Mouse (Mus musculus) ovary, postnatal 36 days (tissue): Measurements from ENCODE around the gene Prl8a2.

Experiments
- DNase-seq: peaks from one replicate; pipeline ENCODE4 v3.0.0; 2022; ENCODE audit warnings: low spot score, mixed read lengths

The Prl8a2 gene

GRCm38 (mm10) chr13:27345373-27345772, at the start of gene Prl8a2:
TSS of gene Prl8a2 (plus strand) at chr13:27345673.
- no peak for DNase-seq

GRCm38 (mm10) chr13:27312334-27313225, 32.9 kb upstream of the Prl8a2 start, which contains the start of gene Prl6a1:
TSS of gene Prl6a1 (plus strand) at chr13:27312627.
- DNase-seq = no peak

GRCm38 (mm10) chr13:27334989-27335388, 10.5 kb upstream of the Prl8a2 start:
- no peak for DNase-seq

GRCm38 (mm10) chr13:27342733-27343275, 2.7 kb upstream of the Prl8a2 start:
- DNase-seq = no peak

- DNase-seq = no peak
Observed at GRCm38 (mm10) chr13:27390746-27391145, 45.3 kb downstream of the Prl8a2 start, which contains the start of gene Prl2b1. TSS of gene Prl2b1 (minus strand) at chr13:27390846.

- no peak for DNase-seq
Observed at GRCm38 (mm10) chr13:27399061-27399724, 53.7 kb downstream of the Prl8a2 start.
